Mouse (Mus musculus): ENCODE measurements around the gene Grid2. TPM values are rescaled to one million over a fixed set of nuclear protein-coding genes. Genes with fewer than 3 reads are reported as not detected.
"Not testable (repeated sequence)": the region's sequence is repeated elsewhere in the genome, so short reads cannot be mapped to it uniquely, and the experiment has no call there.

Gene Grid2
- polyA plus RNA-seq, 1 experiment from 2014 or later, result 0.56 TPM

DNA sequence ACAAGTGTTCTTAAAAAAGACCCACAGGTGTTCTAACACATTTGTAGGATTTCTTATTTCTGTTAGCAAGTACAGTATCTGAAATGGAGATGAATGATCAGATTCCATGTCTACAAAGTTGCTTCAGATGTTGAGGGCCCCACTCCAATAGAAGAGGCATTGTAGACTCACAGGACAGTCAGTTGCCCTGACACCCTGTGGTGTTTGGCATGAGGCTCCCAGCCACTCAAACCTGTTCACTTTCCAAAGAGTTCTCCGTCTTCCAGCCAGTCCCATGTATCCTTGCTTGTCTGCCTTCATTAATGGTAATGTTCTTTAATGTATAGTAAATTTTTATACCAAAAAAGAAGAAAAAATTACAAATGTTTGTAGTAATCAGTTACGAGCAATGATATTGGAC is 177.1 kb downstream of the Grid2 start:
- no peak overlapping the region for H3K27ac ChIP-seq (replicated peaks)
- WGBS, result 92% methylated on average over 2 of the region's 2 CpGs
- no peaks in the 10 kb centered on the region for H3K4me1 ChIP-seq
- H3K4me3 ChIP-seq, result no peak overlapping the region
- no peaks in the 10 kb centered on the region for H3K27me3 ChIP-seq (ENCODE audit: low read depth, poor library complexity, severe bottlenecking)
- H3K36me3 ChIP-seq, result no peaks in the 10 kb centered on the region
- no peaks in the 10 kb centered on the region for H3K9me3 ChIP-seq (replicated peaks)
- no peak for DNase-seq (ENCODE audit: low spot score)

DNA sequence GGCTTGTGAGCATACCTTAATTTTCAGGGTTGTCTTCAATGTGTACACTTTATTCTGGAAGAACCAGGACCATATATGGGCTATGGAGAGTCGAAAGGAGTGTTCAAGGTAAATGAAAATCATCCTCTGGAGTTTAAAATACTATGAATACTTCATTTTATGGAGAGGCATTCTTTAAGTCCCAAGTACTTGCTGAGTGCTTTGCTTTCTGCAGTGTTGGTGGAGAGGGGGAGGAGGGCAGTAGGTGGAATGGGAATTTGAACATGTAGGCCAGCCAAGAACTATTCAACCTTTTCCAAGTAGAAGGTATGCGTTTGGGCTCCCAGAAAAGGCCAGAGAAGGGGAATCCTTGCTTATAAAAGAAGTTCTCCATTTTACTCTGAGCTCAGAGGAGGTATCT is 192.5 kb downstream of the Grid2 start:
- Histone ChIP-seq H3K4me3 (no peak overlapping the region), H3K36me3 (no peaks in the 10 kb centered on the region), H3K27ac (replicated peaks) (no peak overlapping the region), H3K9me3 (replicated peaks) (no peaks in the 10 kb centered on the region), H3K4me1 (no peaks in the 10 kb centered on the region), H3K27me3 (ENCODE audit: low read depth, poor library complexity, severe bottlenecking) (no peaks in the 10 kb centered on the region)
- no peak for DNase-seq (ENCODE audit: low spot score)
- 81% methylated on average over 2 of the region's 2 CpGs for WGBS

- Histone ChIP-seq H3K27me3 (ENCODE audit: low read depth, poor library complexity, severe bottlenecking) (no peaks in the 10 kb centered on the region), H3K4me1 (no peaks in the 10 kb centered on the region), H3K4me3 (no peak overlapping the region), H3K36me3 (no peaks in the 10 kb centered on the region), H3K9me3 (replicated peaks) (no peaks in the 10 kb centered on the region), H3K27ac (replicated peaks) (no peak overlapping the region)
- 95% methylated on average over 1 of the region's 1 CpGs for WGBS
- DNase-seq (ENCODE audit: low spot score), result no peak
These were observed 226.5 kb downstream of the Grid2 start for GRCm38 (mm10) chr6:63482141-63482540.

DNA sequence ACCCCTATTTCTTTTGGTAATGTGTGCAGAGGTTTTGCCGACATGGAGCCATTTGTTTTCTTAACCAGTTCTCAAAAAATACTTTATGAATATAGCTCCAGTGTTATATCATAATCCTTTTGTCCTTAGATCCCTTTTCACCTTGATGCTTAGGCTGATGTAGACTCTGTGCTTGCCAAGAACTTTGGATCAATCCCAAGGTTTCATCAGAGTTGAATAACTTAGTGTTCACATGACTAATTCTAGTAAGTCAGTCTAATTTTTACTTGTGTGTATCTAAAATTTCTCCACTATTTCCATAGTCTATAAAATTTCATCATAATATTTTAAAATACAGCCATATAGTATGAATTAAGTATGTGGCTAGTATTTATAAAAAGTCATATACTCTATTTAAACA is 259.3 kb downstream of the Grid2 start:
- Histone ChIP-seq H3K9me3 (replicated peaks) (no peaks in the 10 kb centered on the region), H3K4me3 (no peak overlapping the region), H3K27me3 (ENCODE audit: low read depth, poor library complexity, severe bottlenecking) (no peaks in the 10 kb centered on the region), H3K27ac (replicated peaks) (no peak overlapping the region), H3K36me3 (no peaks in the 10 kb centered on the region), H3K4me1 (no peaks in the 10 kb centered on the region)
- no peak for DNase-seq (ENCODE audit: low spot score)
- WGBS, result 92% methylated on average over 1 of the region's 1 CpGs

GRCm38 (mm10) chr6:63515957-63516356 is 260.3 kb downstream of the Grid2 start:
- H3K27me3 ChIP-seq (ENCODE audit: low read depth, poor library complexity, severe bottlenecking), result no peaks in the 10 kb centered on the region
- H3K36me3 ChIP-seq, result no peaks in the 10 kb centered on the region
- no peaks in the 10 kb centered on the region for H3K4me1 ChIP-seq
- H3K27ac ChIP-seq (replicated peaks), result no peak overlapping the region
- DNase-seq (ENCODE audit: low spot score), result no peak
- H3K4me3 ChIP-seq, result no peak overlapping the region
- 87% methylated on average over 6 of the region's 6 CpGs for WGBS
- H3K9me3 ChIP-seq (replicated peaks), result no peaks in the 10 kb centered on the region

- Histone ChIP-seq H3K4me1 (no peaks in the 10 kb centered on the region), H3K27me3 (ENCODE audit: low read depth, poor library complexity, severe bottlenecking) (no peaks in the 10 kb centered on the region), H3K9me3 (replicated peaks) (no peaks in the 10 kb centered on the region), H3K27ac (replicated peaks) (no peak overlapping the region), H3K36me3 (no peaks in the 10 kb centered on the region), H3K4me3 (no peak overlapping the region)
- WGBS, result 83% methylated on average over 2 of the region's 2 CpGs
- no peak for DNase-seq (ENCODE audit: low spot score)
These were observed 276.1 kb downstream of the Grid2 start for GRCm38 (mm10) chr6:63531751-63532150.

GRCm38 (mm10) chr6:63532901-63533300 is 277.2 kb downstream of the Grid2 start:
- H3K27ac ChIP-seq (replicated peaks), result no peak overlapping the region
- no peaks in the 10 kb centered on the region for H3K4me1 ChIP-seq
- no peak for DNase-seq (ENCODE audit: low spot score)
- no peak overlapping the region for H3K4me3 ChIP-seq
- no peaks in the 10 kb centered on the region for H3K9me3 ChIP-seq (replicated peaks)
- no peaks in the 10 kb centered on the region for H3K36me3 ChIP-seq
- no peaks in the 10 kb centered on the region for H3K27me3 ChIP-seq (ENCODE audit: low read depth, poor library complexity, severe bottlenecking)

GRCm38 (mm10) chr6:63547741-63548140 is 292.1 kb downstream of the Grid2 start:
- no peak overlapping the region for H3K4me3 ChIP-seq
- no peaks in the 10 kb centered on the region for H3K4me1 ChIP-seq
- WGBS, result 85% methylated on average over 4 of the region's 4 CpGs
- no peaks in the 10 kb centered on the region for H3K27me3 ChIP-seq (ENCODE audit: low read depth, poor library complexity, severe bottlenecking)
- H3K36me3 ChIP-seq, result no peaks in the 10 kb centered on the region
- H3K27ac ChIP-seq (replicated peaks), result no peak overlapping the region
- DNase-seq (ENCODE audit: low spot score), result no peak
- no peaks in the 10 kb centered on the region for H3K9me3 ChIP-seq (replicated peaks)

DNA sequence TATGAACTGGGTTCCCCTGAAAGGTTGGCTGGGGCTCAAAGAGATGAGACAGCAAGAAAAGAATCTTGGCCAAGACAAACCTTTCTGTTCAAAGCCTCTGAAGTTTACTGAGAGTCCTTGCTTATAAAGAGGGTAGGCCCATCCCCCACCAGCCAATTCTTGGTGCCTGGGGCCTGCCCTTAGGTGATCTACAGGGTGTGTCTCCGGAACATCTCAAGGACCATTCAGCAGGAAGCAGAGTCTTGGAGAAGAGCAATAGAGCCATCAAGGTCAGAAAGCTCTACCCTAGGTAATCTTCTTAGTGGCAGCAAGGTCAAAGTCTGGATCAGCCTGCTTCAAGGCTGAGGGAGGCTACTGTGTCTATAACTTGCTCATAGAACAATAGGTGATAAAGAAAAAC is 313.1 kb downstream of the Grid2 start:
- not testable (repeated sequence) for H3K9me3 ChIP-seq (replicated peaks); DNase-seq (ENCODE audit: low spot score); H3K36me3 ChIP-seq; H3K27me3 ChIP-seq (ENCODE audit: low read depth, poor library complexity, severe bottlenecking); H3K27ac ChIP-seq (replicated peaks); H3K4me3 ChIP-seq; H3K4me1 ChIP-seq
- WGBS, result 91% methylated on average over 1 of the region's 1 CpGs

DNA sequence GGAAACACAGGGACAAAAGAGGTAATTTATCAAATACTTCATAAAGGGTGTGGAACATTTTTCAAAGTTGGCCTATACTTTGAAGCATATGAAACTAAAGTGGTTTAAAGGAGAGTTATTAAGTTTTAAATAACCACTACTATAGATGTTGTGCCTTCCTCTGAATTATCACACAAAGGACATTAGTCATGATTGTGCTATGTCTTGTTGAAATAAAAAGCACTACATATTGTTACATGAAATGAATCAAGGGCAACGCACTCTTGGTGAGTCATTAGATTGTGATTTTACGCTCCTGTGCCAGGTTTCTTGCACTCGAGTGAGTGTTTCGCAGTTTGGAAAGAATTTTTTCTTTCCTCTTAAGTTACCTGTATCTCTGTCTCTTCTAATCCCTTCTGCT is 335.0 kb downstream of the Grid2 start:
- H3K27me3 ChIP-seq (ENCODE audit: low read depth, poor library complexity, severe bottlenecking), result no peaks in the 10 kb centered on the region
- H3K27ac ChIP-seq (replicated peaks), result no peak overlapping the region
- no peak overlapping the region for H3K4me3 ChIP-seq
- no peaks in the 10 kb centered on the region for H3K4me1 ChIP-seq
- DNase-seq (ENCODE audit: low spot score), result no peak
- 92% methylated on average over 4 of the region's 4 CpGs for WGBS
- no peaks in the 10 kb centered on the region for H3K36me3 ChIP-seq
- H3K9me3 ChIP-seq (replicated peaks), result no peaks in the 10 kb centered on the region

DNA sequence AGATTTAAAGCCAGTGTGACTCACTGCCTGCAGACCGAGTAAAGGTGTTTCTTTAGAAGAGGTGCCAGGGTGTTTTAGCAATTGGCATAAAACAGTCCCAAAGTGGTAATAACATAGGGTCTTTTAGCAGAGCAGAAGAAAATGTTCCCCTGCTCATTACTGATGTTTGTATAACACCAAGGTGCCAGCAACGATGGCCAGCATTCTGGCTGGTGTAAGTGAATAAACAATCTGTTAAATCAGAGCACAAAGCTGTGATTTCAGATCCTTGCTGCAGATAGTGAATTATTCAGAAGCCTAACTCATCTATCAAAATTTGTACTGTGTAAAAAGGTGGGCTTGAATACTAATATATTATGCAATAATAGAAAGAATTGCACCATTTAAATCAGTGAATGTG is 353.9 kb downstream of the Grid2 start:
- H3K4me3 ChIP-seq, result no peak overlapping the region
- H3K27ac ChIP-seq (replicated peaks), result no peak overlapping the region
- no peaks in the 10 kb centered on the region for H3K4me1 ChIP-seq
- no peaks in the 10 kb centered on the region for H3K27me3 ChIP-seq (ENCODE audit: low read depth, poor library complexity, severe bottlenecking)
- H3K36me3 ChIP-seq, result no peaks in the 10 kb centered on the region
- 77% methylated on average over 2 of the region's 2 CpGs for WGBS
- no peaks in the 10 kb centered on the region for H3K9me3 ChIP-seq (replicated peaks)
- DNase-seq (ENCODE audit: low spot score), result no peak

DNA sequence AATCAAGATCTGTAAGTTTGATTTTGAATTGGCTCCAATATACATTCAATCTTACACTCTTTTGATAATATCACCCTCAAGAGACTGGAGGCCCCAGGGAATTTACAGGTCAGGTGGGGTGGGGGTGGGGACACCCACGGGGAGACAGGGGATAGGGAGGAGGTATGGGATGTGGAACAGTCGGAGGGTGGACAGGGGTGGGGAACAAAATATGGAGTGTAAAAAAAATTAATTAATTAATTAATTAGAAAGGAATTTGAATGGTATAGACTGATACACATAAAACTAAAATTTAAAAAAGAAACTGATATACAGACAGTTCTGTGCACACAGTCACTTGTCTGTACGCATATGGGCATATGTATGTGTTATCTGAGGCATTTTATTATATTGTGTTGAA is 380.3 kb downstream of the Grid2 start:
- Histone ChIP-seq H3K27ac (replicated peaks) (no peak overlapping the region), H3K36me3 (no peaks in the 10 kb centered on the region), H3K9me3 (replicated peaks) (no peaks in the 10 kb centered on the region), H3K4me1 (no peaks in the 10 kb centered on the region), H3K27me3 (ENCODE audit: low read depth, poor library complexity, severe bottlenecking) (no peaks in the 10 kb centered on the region), H3K4me3 (no peak overlapping the region)
- no peak for DNase-seq (ENCODE audit: low spot score)
- WGBS, result 84% methylated on average over 3 of the region's 3 CpGs

DNA sequence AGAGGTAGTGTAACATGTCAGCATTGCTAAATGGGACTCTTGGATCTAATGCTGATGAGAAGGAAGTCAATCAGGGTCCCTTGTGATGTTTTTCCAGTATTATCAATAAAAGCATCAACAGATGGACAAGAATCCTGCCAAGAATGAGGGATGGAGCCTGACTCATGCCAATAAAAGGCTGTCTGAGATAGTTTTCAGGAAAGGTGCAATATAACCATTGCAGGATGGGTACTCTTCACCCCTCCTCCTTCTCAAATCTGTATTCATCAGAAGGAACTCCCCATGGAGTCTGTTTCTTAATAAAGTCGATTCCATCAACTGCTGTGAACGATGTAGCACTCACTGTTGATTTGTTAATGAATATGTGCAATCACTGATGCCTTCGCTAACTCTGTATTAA is 403.7 kb downstream of the Grid2 start:
- 81% methylated on average over 3 of the region's 3 CpGs for WGBS
- H3K36me3 ChIP-seq, result no peaks in the 10 kb centered on the region
- no peaks in the 10 kb centered on the region for H3K27me3 ChIP-seq (ENCODE audit: low read depth, poor library complexity, severe bottlenecking)
- DNase-seq (ENCODE audit: low spot score), result no peak
- H3K4me3 ChIP-seq, result no peak overlapping the region
- H3K4me1 ChIP-seq, result no peaks in the 10 kb centered on the region
- no peaks in the 10 kb centered on the region for H3K9me3 ChIP-seq (replicated peaks)
- no peak overlapping the region for H3K27ac ChIP-seq (replicated peaks)

DNA sequence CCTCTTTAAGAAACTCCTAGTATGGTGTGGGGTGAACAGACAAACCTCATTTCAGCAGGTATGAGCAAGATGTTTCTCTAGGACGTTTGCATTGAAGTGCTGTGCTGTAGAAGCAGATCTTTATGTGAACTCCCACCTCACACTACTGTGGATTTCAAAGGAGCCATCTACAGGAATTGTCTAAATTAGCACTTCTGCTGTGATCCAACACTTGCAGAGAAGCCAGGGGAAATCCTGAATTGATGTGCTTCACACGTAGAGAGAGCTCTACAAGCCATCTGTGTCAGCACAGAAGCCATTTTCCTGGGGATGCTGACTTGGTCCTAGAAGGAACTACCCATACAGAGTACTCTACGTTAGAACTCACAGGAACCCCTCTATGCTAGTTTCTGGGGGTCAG is 430.0 kb downstream of the Grid2 start:
- Histone ChIP-seq H3K4me1 (no peaks in the 10 kb centered on the region), H3K27ac (replicated peaks) (no peak overlapping the region), H3K36me3 (no peaks in the 10 kb centered on the region), H3K4me3 (no peak overlapping the region), H3K9me3 (replicated peaks) (no peaks in the 10 kb centered on the region), H3K27me3 (ENCODE audit: low read depth, poor library complexity, severe bottlenecking) (no peaks in the 10 kb centered on the region)
- no peak for DNase-seq (ENCODE audit: low spot score)
- 67% methylated on average over 3 of the region's 3 CpGs for WGBS

Measured in midbrain, embryonic 10.5 days (tissue).